Mouse (Mus musculus) heart, postnatal 25 days (tissue): ENCODE data around the gene Pdzd8. TPM values are rescaled to one million over a fixed set of nuclear protein-coding genes. Genes with fewer than 3 reads are reported as not detected.

Experiments used
- DNase-seq: peaks from one replicate; pipeline ENCODE4 v3.0.0; 2022; ENCODE audit warnings: low spot score
- intact Hi-C: fragments of 180-260 bp; cut with DNase I; formaldehyde crosslinking; loops from one replicate; pipeline ENCODE4 v1.15.1; 2025
- total RNA-seq, 2 experiments: library from RNA; stranded (reverse); gene quantifications; 2 replicates each; pipeline ENCODE4 v1.2.3; 2021

Gene Pdzd8
- total RNA-seq, 2 experiments from 2014 or later = 23.0 to 25.1 TPM

DNA sequence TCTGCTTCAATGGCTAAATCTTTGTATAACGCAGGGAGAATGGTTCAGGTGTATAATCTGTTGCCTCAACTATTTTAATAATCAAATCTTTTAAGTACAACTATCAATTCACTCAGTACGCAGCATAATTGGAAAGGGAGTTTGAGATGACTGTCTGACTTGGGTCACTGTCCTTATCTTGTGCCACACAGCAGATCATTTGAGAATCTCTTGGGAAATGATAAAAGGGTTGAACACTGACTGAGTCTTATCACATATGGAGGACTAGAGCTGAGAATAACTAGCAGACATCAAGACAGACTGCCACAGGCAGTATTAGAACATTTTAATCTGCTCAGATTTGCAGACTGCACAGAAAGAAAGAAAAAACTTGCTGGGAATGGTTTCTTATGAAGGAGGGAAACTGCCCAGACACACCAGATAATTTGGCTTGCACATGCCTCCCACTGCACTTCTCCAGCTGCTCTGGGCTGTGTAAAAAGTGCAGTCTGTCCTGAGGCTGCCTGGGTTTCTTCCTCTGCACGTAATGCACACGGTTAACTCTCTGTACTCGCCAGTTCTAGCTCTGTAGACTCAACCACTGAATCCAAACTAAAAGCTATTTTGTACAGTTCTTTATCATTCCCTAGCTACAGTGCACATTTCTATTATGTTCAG lies 53.3 kb downstream of the Pdzd8 start:
- intact Hi-C loops = no loop called here
- DNase-seq = no peak

DNA sequence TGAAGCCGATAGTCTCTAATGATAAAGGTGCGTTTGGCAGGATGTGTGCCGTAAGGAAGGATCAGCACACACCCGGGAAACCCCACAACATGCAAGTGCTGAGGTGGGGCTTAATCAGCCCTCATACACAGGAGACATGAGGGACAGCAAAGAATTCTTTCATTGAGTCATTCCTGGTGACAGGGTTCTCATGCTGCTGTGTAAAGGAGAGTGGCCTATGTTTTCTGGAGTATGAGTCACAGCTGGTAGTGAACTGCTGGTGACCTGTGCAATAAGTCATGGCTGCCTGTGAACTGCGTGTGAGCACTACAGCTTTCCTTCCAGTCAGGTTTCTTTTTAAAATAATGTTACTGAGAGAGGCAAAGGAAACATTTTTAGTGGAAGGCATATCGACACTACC lies 55.8 kb downstream of the Pdzd8 start:
- intact Hi-C loops = no loop called here
- DNase-seq = no peak

DNA sequence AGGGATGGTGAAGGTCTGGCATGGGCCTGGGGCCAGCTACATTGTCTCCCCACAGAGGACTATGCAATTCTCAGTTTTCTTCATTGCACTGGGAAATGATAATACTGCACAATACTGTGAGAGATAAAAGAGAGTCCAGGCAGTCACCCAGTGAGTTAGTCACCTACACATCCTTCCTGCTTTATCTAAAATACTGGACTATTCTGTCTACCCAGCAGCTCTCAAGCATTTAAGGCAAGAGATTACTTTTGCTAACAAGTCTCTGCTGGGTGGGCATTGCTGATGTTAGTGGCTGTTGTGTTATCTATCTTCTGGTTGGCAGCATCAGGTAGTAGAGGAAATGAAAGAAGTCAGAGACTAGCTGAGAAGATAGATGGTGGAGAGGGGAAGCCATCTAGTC lies 56.5 kb downstream of the Pdzd8 start:
- intact Hi-C loops = no loop called here
- no peak for DNase-seq

DNA sequence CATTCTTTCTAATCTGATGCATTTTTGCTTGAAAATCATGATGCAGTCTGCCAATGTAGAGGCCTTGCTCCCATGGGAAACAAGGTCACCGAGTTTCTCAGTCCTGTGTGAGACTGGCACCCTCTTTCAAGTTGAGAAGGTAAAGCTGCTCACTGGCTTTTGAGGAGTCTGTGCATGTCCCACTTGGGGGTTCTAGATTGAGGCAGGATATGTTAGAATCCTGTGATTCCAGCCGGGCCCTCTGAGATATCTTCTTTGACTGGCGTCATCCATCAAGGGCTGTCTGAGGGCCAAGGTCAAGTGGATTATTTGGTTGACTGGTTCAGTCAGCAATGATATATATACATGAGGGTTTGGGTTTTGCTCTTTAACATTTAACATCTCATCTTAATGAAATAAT lies 63.6 kb downstream of the Pdzd8 start:
- DNase-seq = no peak
- intact Hi-C loops = no loop called here

DNA sequence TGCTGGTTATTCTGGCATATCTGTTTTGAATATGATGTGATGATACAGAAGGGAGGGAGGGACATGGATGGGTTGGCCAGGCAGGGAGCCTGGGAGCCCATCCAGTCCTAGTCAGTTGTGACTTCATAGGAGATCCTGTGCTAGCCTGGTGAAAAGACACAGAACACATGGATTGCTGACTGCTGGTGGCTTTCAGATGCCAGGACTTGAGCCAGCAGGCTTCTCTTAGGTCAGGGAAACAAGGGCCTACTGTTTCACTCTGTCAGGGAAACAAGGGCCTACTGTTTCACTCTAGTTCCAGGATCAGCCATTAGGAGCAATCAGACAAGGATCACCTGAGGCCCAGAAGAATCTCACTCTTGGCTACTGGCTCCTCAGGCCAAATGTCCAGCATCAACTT lies 64.7 kb downstream of the Pdzd8 start:
- intact Hi-C loops = no loop called here
- DNase-seq = peak; percentile 7

DNA sequence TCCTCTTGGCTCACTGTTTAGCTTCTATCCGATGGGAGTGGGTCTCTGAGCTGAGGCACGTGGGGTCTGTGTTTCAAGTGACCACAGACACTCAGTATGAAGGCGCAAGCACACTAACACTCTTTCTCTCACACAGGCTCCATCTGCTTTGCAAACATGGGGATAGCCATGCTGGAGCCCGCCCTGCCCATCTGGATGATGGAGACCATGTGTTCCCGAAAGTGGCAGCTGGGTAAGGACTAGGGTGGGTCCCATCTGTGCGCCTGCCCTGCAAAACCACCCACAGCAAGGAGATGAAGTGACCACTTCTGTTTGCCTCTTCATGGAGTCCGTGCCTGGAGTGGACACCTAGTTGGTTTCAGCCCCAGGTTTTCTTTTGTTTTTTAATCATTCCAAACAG lies 69.2 kb downstream of the Pdzd8 start:
- intact Hi-C loops = no loop called here
- DNase-seq = no peak

DNA sequence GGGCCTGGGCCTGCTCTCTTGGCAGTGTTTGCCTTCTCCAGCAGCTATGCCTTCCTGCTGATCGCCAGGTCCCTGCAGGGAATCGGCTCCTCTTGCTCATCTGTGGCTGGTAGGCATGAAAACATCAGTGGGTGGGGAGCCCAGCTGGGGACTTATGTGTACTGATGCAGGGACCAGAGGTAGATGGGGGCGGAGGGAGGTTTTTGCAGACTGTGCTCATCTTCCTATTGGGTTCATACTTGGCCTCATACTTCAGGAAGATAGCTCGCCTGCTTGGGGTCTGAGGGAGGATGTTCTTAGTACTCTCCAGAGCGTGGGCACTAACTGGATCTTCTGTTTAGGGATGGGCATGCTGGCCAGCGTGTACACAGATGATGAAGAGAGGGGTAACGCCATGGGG lies 72.4 kb downstream of the Pdzd8 start:
- no peak for DNase-seq
- intact Hi-C loops = no loop called here

DNA sequence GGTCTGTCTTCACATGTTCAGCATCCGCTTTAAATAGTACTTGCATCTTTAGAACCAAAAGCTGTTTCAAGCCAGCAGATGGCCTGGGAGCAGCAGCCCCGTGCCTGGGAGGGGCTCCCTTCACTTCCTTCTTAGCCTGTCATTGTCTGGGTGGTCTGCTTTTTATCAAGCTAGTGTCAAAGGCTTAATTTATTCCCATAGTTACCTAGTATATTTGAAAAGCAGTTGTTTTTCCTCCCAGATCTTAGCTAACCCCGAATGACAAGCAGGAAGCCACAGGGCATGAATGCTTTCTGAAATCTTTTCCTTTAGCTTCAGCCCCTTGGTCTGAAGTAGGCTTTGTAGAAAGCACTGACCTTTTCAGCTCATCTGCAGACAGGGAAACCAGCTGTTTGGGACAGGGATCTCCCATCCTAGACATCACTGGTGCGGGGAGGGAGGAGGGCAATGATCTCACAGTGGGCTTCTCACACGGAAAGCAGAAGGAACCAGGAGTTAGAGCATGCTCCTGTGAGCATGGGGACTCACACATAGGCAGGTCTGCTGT lies 78.1 kb downstream of the Pdzd8 start:
- intact Hi-C loops = no loop called here
- DNase-seq = no peak

DNA sequence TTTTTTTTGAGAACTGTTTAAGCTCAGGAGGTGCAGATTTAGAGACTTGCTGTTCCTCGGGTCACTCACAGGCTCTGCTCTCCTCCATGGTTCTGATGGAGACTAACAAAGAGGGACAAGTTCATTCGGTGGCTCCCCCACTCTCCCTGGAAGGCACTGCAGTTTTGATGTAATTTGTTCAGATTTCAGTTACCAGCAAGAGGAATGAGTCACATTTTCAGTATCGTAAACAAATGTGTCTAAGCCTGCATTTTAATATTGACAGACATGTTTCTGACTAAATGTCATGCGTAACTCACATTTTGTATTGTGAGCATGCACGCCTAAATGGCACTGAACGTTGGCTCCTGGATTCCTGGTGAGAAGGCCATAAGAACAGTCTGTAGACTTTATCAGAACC lies 79.7 kb downstream of the Pdzd8 start:
- no peak for DNase-seq
- intact Hi-C loops = no loop called here

DNA sequence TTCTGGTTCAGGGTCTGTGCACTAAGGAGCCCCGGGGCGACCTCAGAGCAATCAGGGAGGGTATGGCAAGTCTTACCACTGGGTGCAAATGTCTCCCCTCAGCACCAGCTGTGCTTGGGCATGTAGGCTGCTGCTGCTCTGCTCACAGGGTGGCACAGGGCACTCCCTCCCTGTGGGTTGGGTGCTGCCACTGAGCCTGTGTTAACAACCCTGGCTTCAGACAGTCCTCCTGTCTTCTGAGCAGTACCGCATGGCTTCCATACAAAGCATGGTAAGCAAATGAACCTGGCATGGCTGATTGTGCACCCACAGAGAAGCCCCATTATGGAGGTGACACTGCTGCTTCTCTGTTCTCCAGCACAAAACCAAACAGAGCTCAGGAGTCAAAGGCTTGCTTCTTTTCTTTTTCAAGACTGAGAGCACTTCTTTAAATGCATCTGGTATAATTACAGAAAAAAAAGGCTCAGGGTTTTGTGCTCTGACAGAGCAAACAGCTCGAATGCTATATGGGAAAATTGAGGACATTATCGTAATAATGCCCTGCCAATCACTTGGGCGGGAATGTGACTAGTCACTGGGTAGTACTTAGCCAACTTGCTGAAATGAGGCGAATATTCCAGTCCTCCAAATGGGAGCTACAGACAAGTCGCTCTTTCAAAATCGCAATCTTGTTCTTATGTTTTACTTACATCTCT lies 80.6 kb downstream of the Pdzd8 start:
- DNase-seq = no peak
- intact Hi-C loops = no loop called here

DNA sequence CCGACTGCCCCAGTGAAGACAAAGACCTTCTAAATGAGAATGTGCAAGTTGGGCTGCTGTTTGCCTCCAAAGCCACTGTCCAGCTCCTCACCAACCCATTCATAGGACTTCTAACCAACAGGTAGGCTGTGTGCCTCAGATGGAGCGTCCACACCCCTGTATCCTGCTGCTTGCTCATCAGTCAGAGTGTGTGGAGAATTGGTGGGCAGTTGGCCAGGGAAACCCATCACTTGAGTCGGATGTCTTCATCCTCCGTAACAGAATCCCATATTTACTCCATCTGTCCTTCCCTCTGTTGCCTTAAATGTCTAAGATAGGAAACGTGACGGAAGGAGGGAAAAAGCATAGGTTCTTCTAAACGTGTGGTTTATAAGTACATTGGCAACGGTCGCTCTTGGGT lies 82.4 kb downstream of the Pdzd8 start:
- intact Hi-C loops = no loop called here
- DNase-seq = no peak

DNA sequence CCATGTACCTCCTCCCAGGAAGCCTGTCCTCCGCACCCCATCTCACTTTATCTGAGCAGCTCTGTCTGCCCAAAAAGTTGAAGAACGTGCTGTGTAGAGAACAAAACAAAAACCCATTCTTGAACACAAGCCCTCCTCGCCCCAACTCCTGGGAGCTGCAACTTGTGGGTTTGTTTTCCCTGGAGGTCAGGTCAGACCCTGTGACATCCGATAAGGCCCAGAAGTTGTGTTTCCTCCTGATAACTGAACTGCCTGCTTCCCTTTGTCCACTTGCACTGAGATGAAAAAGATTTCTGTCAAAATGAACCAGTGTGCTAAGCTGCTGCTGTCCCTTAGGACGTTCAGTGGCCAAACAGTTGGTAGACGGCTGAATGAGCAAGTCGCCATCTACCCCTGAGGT lies 84.0 kb downstream of the Pdzd8 start:
- DNase-seq = no peak
- intact Hi-C loops = no loop called here

DNA sequence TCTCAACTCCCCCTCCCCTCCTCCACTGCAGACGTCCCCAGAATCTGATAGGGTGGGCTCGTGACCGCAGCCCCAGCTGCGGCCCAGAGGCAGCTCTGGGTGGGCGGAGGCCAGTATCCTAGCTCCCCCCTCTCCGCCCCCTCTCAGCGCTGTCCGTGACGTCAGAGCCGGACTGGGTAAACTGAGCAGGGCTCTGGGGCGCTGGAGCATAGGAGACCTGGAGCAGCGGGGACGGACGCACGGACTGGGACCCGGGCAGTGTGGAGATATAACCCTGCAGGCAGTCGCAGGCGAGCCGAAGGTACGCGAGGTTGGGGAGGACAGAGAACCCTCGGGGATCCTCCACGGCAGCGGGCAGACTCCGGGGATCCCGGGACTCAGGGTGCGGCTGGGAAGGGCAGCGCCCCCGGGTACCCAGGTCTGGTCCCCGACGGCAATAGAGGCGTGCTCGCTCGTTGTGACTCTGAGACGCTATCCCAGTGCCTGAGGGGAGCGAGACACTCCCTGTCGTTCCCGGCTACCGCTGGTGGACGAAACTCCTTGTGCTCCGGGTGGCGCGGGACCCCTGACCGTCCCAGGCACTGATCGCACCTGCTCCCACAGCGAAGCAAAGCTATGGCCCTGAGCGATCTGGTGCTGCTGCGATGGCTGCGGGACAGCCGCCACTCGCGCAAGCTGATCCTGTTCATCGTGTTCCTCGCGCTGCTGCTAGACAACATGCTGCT lies 84.7 kb downstream of the Pdzd8 start, which contains the start of gene Slc18a2:
Gene Slc18a2 (plus strand): TSS at position 179 of the 725 bp plus-strand sequence.
- no peak for DNase-seq
- intact Hi-C loops = no loop called here

DNA sequence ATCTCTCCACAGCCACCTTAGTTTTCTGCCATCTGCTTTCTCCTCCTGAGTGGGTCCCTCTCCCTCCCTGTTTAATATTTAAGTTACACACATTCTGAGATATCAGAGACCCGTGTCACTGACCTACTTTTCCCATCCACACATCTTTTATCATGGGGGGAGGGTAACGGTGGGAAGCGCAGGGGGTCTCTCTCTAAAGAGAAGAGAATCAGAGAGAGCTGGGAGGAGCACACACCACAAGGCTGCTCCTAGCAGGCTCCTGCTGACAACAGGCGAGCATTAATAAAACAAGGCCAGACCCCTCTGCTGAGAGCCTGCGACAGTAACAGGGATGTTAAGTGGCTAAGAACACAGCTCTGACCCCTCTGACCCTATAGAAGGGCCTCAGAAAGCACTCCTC lies 85.9 kb downstream of the Pdzd8 start:
- intact Hi-C loops = no loop called here
- DNase-seq = no peak

DNA sequence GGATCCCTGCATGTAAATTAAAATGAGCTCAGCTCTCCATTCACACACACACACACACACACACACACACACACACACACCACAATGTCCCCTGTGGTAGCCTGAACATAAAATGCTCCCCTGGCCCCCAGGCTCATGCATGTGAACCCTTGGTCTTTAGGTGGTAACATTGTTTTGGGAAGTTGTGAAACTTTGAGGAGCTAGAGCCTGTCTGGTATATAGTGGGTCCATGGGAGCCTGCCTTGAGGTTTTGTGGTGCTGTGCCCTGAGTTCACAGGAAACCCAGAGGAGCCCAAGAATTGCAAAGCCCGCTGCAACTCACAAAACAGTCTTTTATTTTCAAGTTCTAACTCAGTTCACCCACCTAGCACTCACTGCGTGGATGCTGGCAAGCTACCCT lies 92.9 kb downstream of the Pdzd8 start:
- DNase-seq = no peak
- intact Hi-C loops = no loop called here

DNA sequence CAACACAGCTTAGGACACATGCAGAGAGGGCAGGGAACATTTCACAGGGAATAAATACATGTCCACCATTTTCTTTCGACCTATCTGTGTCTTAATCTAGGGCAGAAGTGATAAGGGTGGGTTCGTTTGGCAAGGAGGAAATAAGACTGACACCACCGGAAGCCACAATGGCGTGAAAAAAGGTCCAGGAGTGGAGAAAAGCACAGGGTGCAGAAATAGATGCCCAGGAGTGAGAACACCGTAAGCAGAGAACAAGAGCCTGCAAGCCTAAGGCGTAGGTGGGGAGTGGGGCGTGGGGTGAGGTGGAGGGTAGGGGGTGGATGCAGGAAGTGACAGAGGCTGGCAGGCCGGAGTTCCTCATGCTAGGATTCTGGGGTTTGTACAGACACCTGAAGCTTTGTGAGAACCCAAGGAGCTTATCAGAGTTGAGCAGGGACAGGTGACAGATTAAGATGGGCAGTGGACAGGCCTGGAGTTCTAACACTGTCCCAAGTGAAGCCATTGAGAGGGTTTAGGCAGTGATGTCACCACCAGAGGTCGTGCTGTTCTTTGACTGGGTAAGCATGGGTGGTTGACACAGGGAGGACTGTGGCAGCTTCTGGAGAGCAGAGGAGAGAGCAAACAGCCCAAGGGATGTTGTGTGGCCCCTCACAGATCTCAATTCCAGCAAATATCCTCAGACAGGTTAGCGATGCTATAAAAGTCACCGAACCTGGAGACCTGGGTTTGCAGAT lies 96.9 kb downstream of the Pdzd8 start:
- intact Hi-C loops = loop anchor here (10.0 kb wide), 1 partner anchor 896 kb away; no protein-coding TSS in a partner anchor
- no peak for DNase-seq

DNA sequence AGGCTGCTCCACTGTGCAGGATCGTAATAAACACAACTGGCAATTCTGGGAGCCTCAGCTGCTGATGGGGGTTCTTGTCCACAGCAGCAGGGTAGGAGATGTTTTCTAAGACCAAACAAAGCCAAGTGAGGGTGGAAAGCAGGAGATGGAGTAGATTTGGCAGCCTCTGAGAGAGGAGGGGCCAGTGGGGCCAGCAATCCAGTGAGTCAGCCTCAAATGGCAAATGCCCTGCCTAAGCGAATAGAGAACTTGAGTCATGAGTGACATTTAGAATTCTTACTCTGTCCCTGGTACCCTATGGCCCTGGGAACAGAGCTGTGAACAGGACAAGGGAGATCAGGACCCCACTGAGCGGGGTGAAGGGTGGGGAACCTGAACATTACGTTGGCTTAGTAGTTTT lies 97.4 kb downstream of the Pdzd8 start:
- no peak for DNase-seq
- intact Hi-C loops = loop anchor here (10.0 kb wide), 1 partner anchor 897 kb away; no protein-coding TSS in a partner anchor
